Mouse (Mus musculus): Measurements from ENCODE around the gene Clcn6.

DNA sequence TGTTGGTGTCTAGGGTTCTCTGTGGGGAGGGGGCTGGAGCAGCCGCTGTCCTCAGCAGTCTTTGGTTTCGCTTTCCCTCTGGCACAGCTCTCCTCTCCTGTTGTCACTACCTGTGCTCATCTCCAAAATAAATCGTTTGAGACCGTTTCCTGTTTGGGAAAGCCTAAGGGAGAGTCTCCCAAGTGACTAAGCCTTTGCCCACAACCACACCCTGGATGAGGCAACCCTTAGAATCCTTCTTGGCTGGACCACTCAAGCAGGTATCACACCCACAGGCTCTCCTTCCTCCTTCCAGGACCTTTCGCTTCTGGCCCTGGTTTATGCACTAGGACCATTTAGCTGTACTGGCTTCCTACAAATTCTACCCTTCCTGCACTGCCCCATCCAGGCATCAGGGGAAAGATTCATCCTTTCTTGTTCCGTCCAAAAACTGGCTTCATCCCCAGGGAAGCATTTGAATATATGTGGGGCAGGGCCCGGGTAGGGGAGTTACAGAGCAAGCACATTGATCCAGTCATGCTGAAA is 45.0 kb downstream of the Clcn6 start:
- no peak for TF ChIP-seq CTCF (IDR thresholded peaks at IDR 0.05; ENCODE audit: insufficient read depth, low read depth, low read length)
- no peak for TF ChIP-seq POLR2A (IDR thresholded peaks at IDR 0.05; ENCODE audit: insufficient read depth, low read depth, low read length)
